Mouse (Mus musculus) bone marrow macrophage, adult 2 months (primary cell): ENCODE measurements around the gene Tfap2d. TPM values are rescaled to one million over a fixed set of nuclear protein-coding genes. Genes with fewer than 3 reads are reported as not detected.

Experiments used
- H3K27ac ChIP-seq: 2 replicates; pipeline ENCODE4 v1.5.1; 2012; ENCODE audit warnings: low read depth, low read length; ENCODE audit not compliant: insufficient read depth
- H3K4me1 ChIP-seq: 2 replicates; pipeline ENCODE4 v1.6.1; 2012; ENCODE audit warnings: low read length; ENCODE audit not compliant: control insufficient read depth, insufficient read depth
- H3K4me3 ChIP-seq: 2 replicates; pipeline ENCODE4 v1.5.1; 2012; ENCODE audit warnings: mild to moderate bottlenecking, low read length, moderate library complexity; ENCODE audit not compliant: insufficient read depth
- CTCF ChIP-seq: IDR thresholded peaks from 2 replicates; pipeline ENCODE4 v1.5.1; 2012; ENCODE audit warnings: low read depth, mild to moderate bottlenecking, low read length, moderate library complexity
- POLR2A ChIP-seq: IDR thresholded peaks from 2 replicates; pipeline ENCODE4 v1.6.1; 2012; ENCODE audit warnings: mild to moderate bottlenecking, low read depth, low read length, borderline replicate concordance
- polyA plus RNA-seq: library from polyadenylated mRNA; stranded (reverse); fragments of >200 nt; gene quantifications from 2 replicates; pipeline ENCODE4 v1.2.4, GENCODE M21; 2012; ENCODE audit not compliant: missing spikeins, insufficient read depth, insufficient read length

Tfap2d gene
- polyA plus RNA-seq, 1 experiment: not detected

DNA sequence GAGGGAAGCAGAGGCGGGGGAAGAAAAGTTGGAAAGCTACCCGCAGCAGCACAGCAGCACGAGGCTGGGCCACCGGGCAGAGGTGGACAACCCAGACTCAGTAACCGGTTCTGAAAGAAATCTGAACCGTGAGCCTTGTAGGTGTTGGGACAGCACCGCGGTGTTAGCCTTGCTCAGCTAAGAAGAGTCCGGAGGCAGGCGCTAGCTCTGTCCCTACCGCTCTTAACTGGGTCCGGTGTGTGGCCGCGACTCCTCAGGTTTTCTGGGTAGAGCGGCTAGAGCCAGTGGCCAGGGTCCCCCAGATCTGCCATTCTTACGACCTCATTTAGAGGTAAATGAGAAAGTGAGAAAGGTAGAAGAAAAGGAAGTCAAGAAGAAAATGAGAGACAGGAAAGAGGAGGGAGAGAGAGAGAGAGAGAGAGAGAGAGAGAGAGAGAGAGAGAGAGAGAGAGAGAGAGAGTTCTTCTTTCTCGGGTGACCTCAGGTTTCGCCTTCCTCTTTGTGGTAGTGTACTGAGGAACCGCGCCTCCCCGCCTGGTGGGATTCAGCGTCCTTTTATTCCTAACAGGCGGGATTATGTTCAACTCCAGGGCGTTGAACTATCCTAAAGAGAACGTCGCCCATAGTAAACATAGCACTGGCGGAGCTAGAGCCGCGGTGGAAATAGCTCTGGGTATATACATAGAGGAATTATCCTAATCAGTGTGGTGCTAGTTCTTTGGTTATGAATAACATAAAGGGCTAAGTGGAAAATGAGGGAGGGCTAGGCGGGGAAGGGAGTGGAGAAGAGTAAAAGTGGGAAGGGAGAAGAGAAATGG is 107.6 kb downstream of the Tfap2d start:
- Histone ChIP-seq H3K4me1 (no peaks in the 10 kb centered on the region), H3K27ac (no peak overlapping the region), H3K4me3 (0 out of 2 replicates have a peak overlapping the region, but pooled peaks have one; percentile 24)
- TF ChIP-seq CTCF (no peak), POLR2A (no peak)

DNA sequence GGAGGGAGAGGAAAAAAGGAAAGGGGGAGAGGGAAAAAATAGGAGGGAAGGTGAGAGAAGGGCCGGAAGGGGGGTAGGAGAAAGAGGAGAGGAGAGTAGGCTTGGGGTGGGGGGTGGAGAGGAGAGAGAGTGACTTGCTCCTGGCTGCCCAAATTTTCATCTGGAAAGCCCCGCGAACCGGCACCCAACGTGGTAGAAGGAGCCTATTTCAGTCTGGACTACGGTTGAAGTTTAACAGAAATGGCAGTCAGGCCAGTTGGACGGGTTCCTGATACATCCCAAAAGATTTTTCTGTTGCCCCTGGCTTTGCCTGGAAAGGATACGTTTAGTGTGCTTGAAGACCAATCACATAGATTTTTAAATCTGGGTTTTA is 108.2 kb downstream of the Tfap2d start:
- TF ChIP-seq POLR2A: no peak
- TF ChIP-seq CTCF: no peak
- no peak overlapping the region for H3K4me3 ChIP-seq
- H3K27ac ChIP-seq: no peak overlapping the region
- H3K4me1 ChIP-seq: no peaks in the 10 kb centered on the region

DNA sequence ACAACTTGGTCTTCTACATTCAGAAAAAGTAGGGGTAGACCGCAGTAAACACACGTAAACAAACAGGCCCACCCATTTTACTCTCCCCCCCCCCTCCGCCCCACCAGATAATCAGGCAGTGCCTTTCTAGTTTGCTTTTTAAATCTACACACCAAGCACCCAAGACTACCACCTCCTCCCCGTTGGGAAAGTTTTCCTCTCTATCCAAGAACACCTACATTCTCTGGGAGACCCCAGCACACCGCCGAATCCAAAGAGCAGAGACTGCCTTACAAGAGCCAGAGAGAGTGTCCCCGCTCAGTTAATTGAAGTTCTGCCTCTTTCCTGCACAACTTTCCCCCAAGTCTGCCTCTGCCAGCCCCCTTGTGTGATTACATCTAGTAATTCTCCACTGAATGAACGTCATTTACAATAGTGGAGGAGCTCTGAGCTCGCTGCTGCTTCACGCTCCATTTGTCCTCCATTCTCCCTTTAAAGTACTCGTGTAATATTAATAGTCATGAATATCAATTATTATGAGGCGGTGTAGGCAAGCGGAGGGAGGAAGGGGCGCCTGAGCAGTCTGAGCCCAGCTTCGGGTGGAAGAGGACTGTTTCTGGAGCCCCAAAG is 108.8 kb downstream of the Tfap2d start:
- TF ChIP-seq CTCF: no peak
- no peak for TF ChIP-seq POLR2A
- no peak overlapping the region for H3K4me3 ChIP-seq
- H3K27ac ChIP-seq: no peak overlapping the region
- no peaks in the 10 kb centered on the region for H3K4me1 ChIP-seq

DNA sequence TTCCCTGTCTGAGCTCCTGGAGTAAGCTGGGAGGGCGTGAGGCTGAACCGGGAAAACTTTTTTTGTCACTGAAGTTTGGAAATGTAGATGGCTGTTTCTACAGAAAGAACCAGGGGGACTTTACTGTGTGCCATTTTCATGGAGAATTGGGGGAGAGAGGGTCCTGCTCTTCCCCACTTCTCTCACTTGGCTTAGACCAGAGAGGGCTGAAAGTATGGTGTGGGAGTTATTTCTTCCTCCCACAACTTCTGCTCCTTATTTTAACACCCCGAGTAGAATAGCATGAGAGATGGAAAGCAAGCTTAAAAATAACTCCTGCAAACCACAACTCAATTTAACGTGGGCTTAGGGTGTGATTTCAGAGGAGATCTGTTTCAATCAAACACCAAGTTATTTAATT is 109.9 kb downstream of the Tfap2d start:
- no peak for TF ChIP-seq POLR2A
- no peak for TF ChIP-seq CTCF
- Histone ChIP-seq H3K4me1 (no peaks in the 10 kb centered on the region), H3K4me3 (no peak overlapping the region), H3K27ac (no peak overlapping the region)

DNA sequence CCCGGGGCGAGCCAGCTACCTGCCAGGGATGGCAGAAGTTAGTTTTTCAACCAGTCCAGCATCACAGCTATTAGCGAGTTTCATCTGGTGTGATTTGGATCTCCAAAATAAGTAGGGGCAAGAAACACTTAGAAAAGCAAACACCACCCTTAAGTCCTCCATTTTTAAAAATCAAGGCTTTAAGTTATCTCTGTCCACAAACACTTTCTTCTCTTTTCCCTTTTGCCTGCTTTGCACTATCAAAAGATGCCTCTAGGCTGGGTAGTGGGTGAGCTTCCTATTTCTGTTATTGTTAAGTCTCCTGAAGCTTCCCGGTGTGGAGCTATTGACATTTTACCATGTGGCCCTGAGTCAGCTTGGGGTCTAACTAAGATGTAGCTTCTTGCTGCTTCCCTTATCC is 110.3 kb downstream of the Tfap2d start:
- H3K4me3 ChIP-seq: no peak overlapping the region

DNA sequence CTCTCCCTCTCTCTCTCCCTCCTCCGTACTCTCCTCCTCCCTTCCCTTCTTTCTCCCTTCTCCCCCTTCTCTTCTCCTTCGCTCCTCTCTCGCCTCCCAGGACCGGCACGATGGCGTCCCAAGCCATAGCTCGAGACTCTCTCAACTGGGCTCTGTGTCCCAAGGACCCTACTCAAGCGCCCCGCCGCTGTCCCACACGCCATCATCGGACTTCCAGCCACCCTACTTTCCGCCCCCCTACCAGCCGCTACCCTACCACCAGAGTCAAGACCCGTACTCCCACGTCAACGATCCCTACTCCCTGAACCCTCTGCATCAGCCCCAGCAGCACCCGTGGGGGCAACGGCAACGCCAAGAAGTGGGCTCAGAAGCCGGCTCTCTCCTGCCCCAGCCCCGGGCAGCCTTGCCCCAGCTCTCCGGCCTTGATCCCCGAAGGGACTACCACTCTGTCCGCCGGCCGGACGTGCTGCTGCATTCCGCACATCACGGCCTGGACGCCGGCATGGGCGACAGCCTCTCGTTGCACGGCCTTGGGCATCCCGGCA is 111.1 kb downstream of the Tfap2d start:
- Histone ChIP-seq H3K4me3 (no peak overlapping the region), H3K27ac (no peak overlapping the region), H3K4me1 (no peaks in the 10 kb centered on the region)
- TF ChIP-seq CTCF: no peak

More for the DNA sequence above, 110.3 kb downstream of the Tfap2d start:
- Histone ChIP-seq H3K27ac (no peak overlapping the region), H3K4me1 (no peaks in the 10 kb centered on the region)
- TF ChIP-seq CTCF: no peak

Other genes with a start within 250 kb of the Tfap2d start
- not detected in 2 replicates for gene Tfap2b, start 105.9 kb downstream of the Tfap2d start, polyA plus RNA-seq